Mouse (Mus musculus): ENCODE results near the gene Siglec1. TPM values are rescaled to one million over a fixed set of nuclear protein-coding genes. Genes with fewer than 3 reads are reported as not detected.

The Siglec1 gene
- polyA plus RNA-seq, 1 experiment from 2014 or later = 0.13 TPM

DNA sequence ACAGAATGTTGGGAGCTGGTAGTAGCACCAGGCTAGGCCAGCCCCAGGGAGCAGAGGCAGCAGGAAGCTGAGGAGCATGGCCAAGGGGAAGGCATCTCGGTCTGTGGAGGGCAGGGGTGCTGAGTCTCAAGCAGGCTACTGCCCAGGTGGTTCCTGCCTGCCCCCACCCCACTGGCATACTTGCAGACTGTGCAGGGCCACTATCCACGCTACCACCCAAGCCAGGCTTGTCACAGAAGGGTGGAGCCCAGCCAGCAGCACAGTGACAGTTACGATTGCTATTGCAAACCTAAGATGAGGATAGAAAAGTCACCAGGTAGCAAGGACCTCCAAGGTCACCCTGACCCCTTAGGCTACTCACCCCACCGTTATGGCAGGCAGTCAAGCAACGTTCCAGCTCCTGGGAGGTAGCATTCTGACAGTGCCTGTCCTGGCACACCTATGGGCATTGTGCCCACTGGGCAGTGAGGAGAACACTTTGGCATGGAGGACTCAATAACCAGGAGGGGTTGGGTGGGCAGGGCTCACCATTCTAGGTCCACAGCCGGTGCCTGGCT, 33.6 kb downstream of the Siglec1 start:
- H3K9me3 ChIP-seq (ENCODE audit: control insufficient read depth, low read length) = no peaks in the 10 kb centered on the region
- 77% methylated on average over 6 of the region's 6 CpGs for WGBS
- peaks cover 41% of the 10 kb centered on the region for H3K27me3 ChIP-seq (ENCODE audit: control insufficient read depth, insufficient read depth, low read length)
- no peak overlapping the region for H3K9ac ChIP-seq (ENCODE audit: low read length)
- H3K4me2 ChIP-seq (ENCODE audit: low read depth, low read length, severe bottlenecking) = no peak overlapping the region
- peaks cover 12% of the 10 kb centered on the region; the same call in 1 of the 2 replicates for H3K4me1 ChIP-seq (replicated peaks; ENCODE audit: control insufficient read depth, insufficient read depth, low read length)
- H3K27ac ChIP-seq (ENCODE audit: low read depth, low read length) = no peak overlapping the region
- DNase-seq (ENCODE audit: low spot score) (peak; percentile 49), ATAC-seq (replicated peaks; ENCODE audit: low FRiP score) (no peak)
- H3K36me3 ChIP-seq (ENCODE audit: control insufficient read depth, insufficient read depth, low read length) = no peaks in the 10 kb centered on the region
- H3K4me3 ChIP-seq (ENCODE audit: low read depth, low read length) = no peak overlapping the region

DNA sequence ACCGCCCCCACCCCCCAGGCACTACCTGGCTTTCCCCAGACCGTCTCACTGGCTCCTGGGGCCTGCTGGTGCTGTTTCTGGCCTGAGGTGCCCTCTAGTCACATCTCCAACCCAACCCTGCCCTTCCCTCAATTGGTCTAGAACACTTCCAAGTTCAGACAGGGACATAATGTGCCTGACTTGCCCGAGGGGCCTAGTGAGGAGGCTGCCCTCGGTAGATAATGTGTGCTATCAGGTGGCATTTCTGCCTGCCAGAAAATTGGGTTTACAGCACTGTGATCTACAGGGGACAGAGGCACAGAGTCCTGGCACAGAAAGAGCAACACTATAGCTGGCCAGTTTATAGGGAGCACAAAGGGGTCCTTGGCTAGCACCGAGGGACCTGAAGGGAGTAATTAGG, 34.5 kb downstream of the Siglec1 start:
- Histone ChIP-seq H3K4me2 (ENCODE audit: low read depth, low read length, severe bottlenecking) (no peak overlapping the region), H3K4me3 (ENCODE audit: low read depth, low read length) (no peak overlapping the region), H3K36me3 (ENCODE audit: control insufficient read depth, insufficient read depth, low read length) (no peaks in the 10 kb centered on the region), H3K9me3 (ENCODE audit: control insufficient read depth, low read length) (no peaks in the 10 kb centered on the region), H3K27me3 (ENCODE audit: control insufficient read depth, insufficient read depth, low read length) (peaks cover 41% of the 10 kb centered on the region), H3K9ac (ENCODE audit: low read length) (no peak overlapping the region), H3K4me1 (replicated peaks; ENCODE audit: control insufficient read depth, insufficient read depth, low read length) (peaks cover 12% of the 10 kb centered on the region; the same call in 1 of the 2 replicates), H3K27ac (ENCODE audit: low read depth, low read length) (no peak overlapping the region)
- ATAC-seq (replicated peaks; ENCODE audit: low FRiP score) (no peak), DNase-seq (ENCODE audit: low spot score) (peak; percentile 41)
- WGBS = 72% methylated on average over 5 of the region's 5 CpGs

DNA sequence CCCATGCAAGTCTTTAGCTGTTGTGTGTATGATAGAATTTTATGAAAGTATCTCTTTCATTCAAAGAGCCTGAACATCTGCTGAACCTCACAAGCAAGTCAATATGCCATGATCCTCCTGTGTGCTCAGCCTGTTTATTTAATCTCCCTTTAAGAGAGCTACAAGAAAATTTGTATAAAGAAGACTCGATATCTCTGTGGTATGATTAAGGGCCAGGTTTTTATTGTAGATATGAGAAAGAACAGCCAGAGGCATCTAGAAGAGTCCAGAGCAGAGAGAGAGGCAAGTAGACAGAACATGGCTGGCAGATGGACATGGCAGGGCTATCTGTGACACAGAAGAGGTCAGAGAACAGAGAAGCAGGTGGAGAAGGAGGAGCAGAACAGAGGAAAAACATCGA, 40.5 kb downstream of the Siglec1 start:
- Histone ChIP-seq H3K36me3 (ENCODE audit: control insufficient read depth, insufficient read depth, low read length) (no peaks in the 10 kb centered on the region), H3K4me2 (ENCODE audit: low read depth, low read length, severe bottlenecking) (no peak overlapping the region), H3K4me3 (ENCODE audit: low read depth, low read length) (no peak overlapping the region), H3K9ac (ENCODE audit: low read length) (no peak overlapping the region), H3K4me1 (replicated peaks; ENCODE audit: control insufficient read depth, insufficient read depth, low read length) (0 out of 2 replicates have a peak, but pooled peaks cover 3% of the 10 kb centered on the region), H3K27ac (ENCODE audit: low read depth, low read length) (no peak overlapping the region), H3K9me3 (ENCODE audit: control insufficient read depth, low read length) (no peaks in the 10 kb centered on the region), H3K27me3 (ENCODE audit: control insufficient read depth, insufficient read depth, low read length) (peaks cover 21% of the 10 kb centered on the region)
- 79% methylated on average over 2 of the region's 2 CpGs for WGBS
- DNase-seq (ENCODE audit: low spot score) = no peak
- ATAC-seq (replicated peaks; ENCODE audit: low FRiP score) = no peak

DNA sequence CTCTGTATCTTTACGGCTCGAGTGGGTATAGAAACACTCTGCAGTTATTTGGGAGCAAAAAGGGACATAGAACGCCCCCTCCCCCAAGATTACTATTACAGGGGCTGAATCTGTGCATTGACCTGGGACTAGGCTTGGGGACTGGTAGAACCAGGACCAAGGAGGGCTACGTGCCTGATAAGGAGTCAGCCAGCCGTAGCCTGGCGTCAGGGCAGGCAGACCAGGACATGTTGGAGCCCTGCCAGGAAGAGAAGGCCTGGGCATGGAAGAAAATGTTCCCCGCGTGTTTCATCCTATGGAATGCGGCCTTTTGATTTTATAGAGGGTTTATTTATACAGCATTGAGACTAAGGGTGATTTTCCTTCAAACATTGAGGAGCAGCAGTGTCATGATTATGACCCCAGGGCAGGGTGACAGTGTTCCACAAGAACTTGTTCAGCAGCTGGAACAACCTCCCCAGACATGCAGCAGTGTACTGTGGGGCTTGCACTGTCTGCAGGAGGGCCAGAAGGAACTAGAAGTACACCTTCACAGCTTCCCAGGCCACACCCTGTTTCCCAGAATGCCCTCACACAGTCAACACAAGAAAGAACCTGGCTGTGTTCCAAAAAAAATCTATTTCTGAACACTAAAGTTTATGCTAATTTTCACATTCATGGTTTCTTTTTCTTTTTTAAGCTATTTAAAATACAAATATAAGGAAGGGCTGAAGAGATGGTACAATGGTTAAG, 41.4 kb downstream of the Siglec1 start:
- no peak overlapping the region for H3K4me3 ChIP-seq (ENCODE audit: low read depth, low read length)
- no peak overlapping the region for H3K4me2 ChIP-seq (ENCODE audit: low read depth, low read length, severe bottlenecking)
- 83% methylated on average over 9 of the region's 9 CpGs for WGBS
- peaks cover 30% of the 10 kb centered on the region for H3K27me3 ChIP-seq (ENCODE audit: control insufficient read depth, insufficient read depth, low read length)
- H3K36me3 ChIP-seq (ENCODE audit: control insufficient read depth, insufficient read depth, low read length) = no peaks in the 10 kb centered on the region
- no peaks in the 10 kb centered on the region for H3K9me3 ChIP-seq (ENCODE audit: control insufficient read depth, low read length)
- H3K9ac ChIP-seq (ENCODE audit: low read length) = no peak overlapping the region
- 0 out of 2 replicates have a peak, but pooled peaks cover 6% of the 10 kb centered on the region for H3K4me1 ChIP-seq (replicated peaks; ENCODE audit: control insufficient read depth, insufficient read depth, low read length)
- ATAC-seq (replicated peaks; ENCODE audit: low FRiP score) (no peak), DNase-seq (ENCODE audit: low spot score) (no peak)
- no peak overlapping the region for H3K27ac ChIP-seq (ENCODE audit: low read depth, low read length)

DNA sequence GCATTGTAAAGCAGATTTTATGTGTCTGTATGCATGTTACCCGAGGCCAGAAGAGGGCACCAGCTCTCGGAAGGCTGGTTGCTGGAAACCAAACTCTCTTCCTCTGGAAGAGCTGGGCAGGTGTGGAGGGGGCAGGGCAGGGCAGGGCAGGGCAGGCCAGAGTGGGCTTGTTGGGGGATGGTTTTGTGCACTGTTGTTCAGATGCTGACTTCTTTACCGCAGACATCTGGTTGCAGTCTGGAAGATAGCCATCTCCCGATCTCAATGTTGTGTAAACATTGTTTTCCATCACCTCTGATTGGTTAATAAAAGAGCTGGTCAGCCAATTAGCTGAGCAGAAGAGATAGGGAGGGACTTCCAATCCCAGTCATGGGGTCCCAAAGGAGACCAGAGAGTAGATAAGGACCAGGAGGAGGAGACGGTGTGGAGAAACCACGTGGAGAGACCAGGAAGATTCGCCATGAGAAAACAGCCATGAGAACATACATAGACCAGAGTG, 42.2 kb downstream of the Siglec1 start:
- H3K4me3 ChIP-seq (ENCODE audit: low read depth, low read length) = no peak overlapping the region; the same call in 1 of the 2 replicates
- H3K4me2 ChIP-seq (ENCODE audit: low read depth, low read length, severe bottlenecking) = no peak overlapping the region
- H3K27ac ChIP-seq (ENCODE audit: low read depth, low read length) = no peak overlapping the region
- DNase-seq (ENCODE audit: low spot score) (no peak), ATAC-seq (replicated peaks; ENCODE audit: low FRiP score) (no peak)
- H3K9me3 ChIP-seq (ENCODE audit: control insufficient read depth, low read length) = no peaks in the 10 kb centered on the region
- 17% methylated on average over 7 of the region's 7 CpGs for WGBS
- H3K36me3 ChIP-seq (ENCODE audit: control insufficient read depth, insufficient read depth, low read length) = no peaks in the 10 kb centered on the region
- peaks cover 36% of the 10 kb centered on the region for H3K27me3 ChIP-seq (ENCODE audit: control insufficient read depth, insufficient read depth, low read length)
- 0 out of 2 replicates have a peak, but pooled peaks cover 6% of the 10 kb centered on the region for H3K4me1 ChIP-seq (replicated peaks; ENCODE audit: control insufficient read depth, insufficient read depth, low read length)
- H3K9ac ChIP-seq (ENCODE audit: low read length) = no peak overlapping the region

DNA sequence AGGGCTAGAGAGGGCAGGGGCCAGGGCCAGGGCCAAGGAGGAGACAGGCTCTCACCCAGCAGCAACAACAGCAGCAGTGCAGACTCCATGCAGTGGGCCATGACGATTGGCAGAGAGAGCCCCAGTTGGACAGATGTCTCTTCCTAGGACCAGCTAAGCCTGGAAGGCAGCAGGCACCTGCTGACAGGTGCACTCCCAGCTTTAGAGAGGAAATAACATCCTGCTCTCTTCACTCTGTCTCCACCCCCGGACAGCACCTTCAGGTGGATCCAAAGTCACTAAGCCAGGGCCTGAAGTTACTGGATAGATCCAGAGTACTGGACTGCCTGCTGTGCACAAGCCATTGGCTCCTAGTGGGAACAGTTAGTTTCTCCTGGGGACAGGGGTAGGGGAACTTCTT, 43.6 kb downstream of the Siglec1 start, which contains the start of gene Gfra4:
Gene Gfra4 (minus strand): TSS at position 101 of the 400 bp plus-strand sequence.
- Histone ChIP-seq H3K9ac (ENCODE audit: low read length) (no peak within 1 kb of the TSS), H3K27me3 (ENCODE audit: control insufficient read depth, insufficient read depth, low read length) (peaks cover 36% of the 10 kb centered on the region), H3K36me3 (ENCODE audit: control insufficient read depth, insufficient read depth, low read length) (no peaks in the 10 kb centered on the region), H3K4me3 (ENCODE audit: low read depth, low read length) (no peak within 1 kb of the TSS), H3K27ac (ENCODE audit: low read depth, low read length) (no peak within 1 kb of the TSS), H3K9me3 (ENCODE audit: control insufficient read depth, low read length) (no peaks in the 10 kb centered on the region), H3K4me1 (replicated peaks; ENCODE audit: control insufficient read depth, insufficient read depth, low read length) (0 out of 2 replicates have a peak, but pooled peaks cover 6% of the 10 kb centered on the region), H3K4me2 (ENCODE audit: low read depth, low read length, severe bottlenecking) (no peak within 1 kb of the TSS)
- ATAC-seq (replicated peaks; ENCODE audit: low FRiP score) (no peak), DNase-seq (ENCODE audit: low spot score) (no peak)
- WGBS = 76% methylated on average over 2 of the region's 2 CpGs

DNA sequence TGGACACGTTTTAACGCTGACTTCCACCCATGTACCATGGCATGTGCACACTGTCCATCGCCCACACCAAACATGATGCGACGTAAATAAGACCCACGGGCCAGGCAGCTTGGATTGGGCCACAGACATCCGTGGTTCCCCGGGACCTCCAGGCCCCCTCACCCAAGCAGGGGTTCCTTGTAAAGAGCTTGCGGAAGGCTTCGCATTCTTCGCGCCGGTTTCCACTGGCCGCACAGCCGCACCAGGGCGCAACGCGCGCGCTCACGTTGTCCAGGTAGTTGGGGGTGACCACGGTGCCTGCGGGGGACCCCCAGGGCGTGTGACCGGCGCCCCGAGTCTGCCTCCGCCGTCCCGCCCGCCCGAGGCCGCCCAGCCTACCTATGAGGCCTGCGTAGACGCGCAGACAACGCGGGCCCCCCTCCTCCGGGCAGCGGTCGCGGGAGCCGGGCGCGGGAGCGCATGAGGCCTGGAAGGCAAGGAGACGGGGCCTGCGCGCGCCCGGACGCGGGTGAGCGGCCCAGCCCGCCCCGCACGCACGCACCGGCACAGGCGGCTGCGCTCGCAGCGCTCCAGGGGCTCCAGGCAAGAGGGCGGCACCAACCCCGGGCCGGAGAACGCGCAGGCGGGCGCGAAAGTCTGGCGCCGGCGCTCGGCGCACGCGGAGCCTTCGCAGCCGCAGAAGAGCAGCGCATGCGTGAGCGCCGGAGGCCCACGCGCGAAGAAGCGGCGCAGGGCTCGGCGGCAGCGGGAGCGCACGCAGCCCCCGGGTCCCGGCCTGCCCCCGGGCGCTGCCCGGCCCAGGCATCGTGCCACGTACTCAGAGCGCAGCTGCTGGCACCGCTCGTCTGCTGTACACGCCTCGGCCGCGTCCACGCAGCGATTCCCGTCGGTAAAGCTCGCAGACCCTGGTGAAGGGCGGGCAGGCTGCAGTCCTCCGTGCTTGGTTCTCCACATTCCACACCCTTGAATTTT, 45.4 kb downstream of the Siglec1 start:
- Histone ChIP-seq H3K4me3 (ENCODE audit: low read depth, low read length) (peak overlapping the region; percentile 41), H3K4me2 (ENCODE audit: low read depth, low read length, severe bottlenecking) (peak overlapping the region; percentile 79), H3K9ac (ENCODE audit: low read length) (no peak overlapping the region; the same call in 1 of the 2 replicates), H3K27ac (ENCODE audit: low read depth, low read length) (no peak overlapping the region), H3K27me3 (ENCODE audit: control insufficient read depth, insufficient read depth, low read length) (peaks cover 36% of the 10 kb centered on the region), H3K36me3 (ENCODE audit: control insufficient read depth, insufficient read depth, low read length) (no peaks in the 10 kb centered on the region), H3K9me3 (ENCODE audit: control insufficient read depth, low read length) (no peaks in the 10 kb centered on the region), H3K4me1 (replicated peaks; ENCODE audit: control insufficient read depth, insufficient read depth, low read length) (0 out of 2 replicates have a peak, but pooled peaks cover 6% of the 10 kb centered on the region)
- peak; percentile 66 for DNase-seq (ENCODE audit: low spot score)
- peak; percentile 71 for ATAC-seq (replicated peaks; ENCODE audit: low FRiP score)
- WGBS = 3% methylated on average over 113 of the region's 115 CpGs

DNA sequence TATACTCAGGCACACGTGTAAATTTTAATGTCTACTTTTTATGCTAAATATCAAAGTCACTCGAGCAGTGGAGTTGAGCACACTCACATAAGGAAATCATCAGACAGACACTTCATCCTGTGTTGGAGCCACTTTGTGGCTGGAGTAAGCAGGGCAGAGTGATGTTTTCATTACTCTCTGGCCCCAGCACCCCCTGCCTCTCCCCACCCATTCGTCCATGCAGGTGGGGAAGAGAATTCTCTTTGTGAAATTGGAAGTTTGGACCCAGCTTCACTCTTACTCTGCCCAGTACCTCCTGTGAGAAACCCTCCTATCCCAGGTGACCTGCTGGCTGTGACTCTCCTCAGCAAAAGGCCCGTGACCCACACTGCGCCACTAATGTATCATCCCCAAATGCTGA, 47.9 kb downstream of the Siglec1 start:
- ATAC-seq (replicated peaks; ENCODE audit: low FRiP score) = no peak
- Histone ChIP-seq H3K9ac (ENCODE audit: low read length) (no peak overlapping the region), H3K27me3 (ENCODE audit: control insufficient read depth, insufficient read depth, low read length) (peaks cover 36% of the 10 kb centered on the region), H3K9me3 (ENCODE audit: control insufficient read depth, low read length) (no peaks in the 10 kb centered on the region), H3K4me3 (ENCODE audit: low read depth, low read length) (no peak overlapping the region), H3K4me1 (replicated peaks; ENCODE audit: control insufficient read depth, insufficient read depth, low read length) (0 out of 2 replicates have a peak, but pooled peaks cover 6% of the 10 kb centered on the region), H3K36me3 (ENCODE audit: control insufficient read depth, insufficient read depth, low read length) (no peaks in the 10 kb centered on the region), H3K27ac (ENCODE audit: low read depth, low read length) (no peak overlapping the region), H3K4me2 (ENCODE audit: low read depth, low read length, severe bottlenecking) (no peak overlapping the region)
- WGBS = 86% methylated on average over 5 of the region's 5 CpGs
- no peak for DNase-seq (ENCODE audit: low spot score)
